Mouse (Mus musculus) heart, adult 2 months (tissue): ENCODE data around the gene A630001G21Rik.

Experiments used
- CTCF ChIP-seq: fragments of 200-600 bp; IDR thresholded peaks from 2 replicates; pipeline ENCODE4 v1.8.1; 2022; ENCODE audit warnings: antibody characterized with exemption, mild to moderate bottlenecking, moderate library complexity
- POLR2A ChIP-seq: fragments of 200-500 bp; IDR thresholded peaks from 2 replicates; pipeline ENCODE4 v1.6.1; 2011; ENCODE audit warnings: mild to moderate bottlenecking, low read depth, low read length, control low read depth; ENCODE audit not compliant: insufficient read depth

DNA sequence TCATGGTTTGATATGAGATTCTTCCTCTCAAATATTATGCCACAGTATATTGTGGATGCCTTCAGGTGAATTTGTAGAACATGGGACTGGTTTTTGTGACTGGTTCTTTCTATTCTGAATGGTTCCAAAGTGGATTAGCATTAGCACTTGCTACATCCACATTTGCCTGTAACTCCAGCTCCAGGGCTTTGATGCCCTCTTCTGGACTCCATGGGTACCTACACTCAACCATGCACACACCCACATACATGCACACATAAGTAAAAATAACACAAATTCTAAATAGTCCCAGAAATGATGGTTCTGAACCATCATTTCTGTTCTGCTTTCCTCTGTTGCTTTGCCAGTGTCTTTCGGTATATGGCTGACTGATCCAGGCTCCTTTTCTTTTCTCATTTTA lies 41.3 kb upstream of the A630001G21Rik start:
- no peak for TF ChIP-seq POLR2A
- TF ChIP-seq CTCF: no peak; the same call in 1 of the 2 replicates
